Mouse (Mus musculus) fat pad, adult 2 months (tissue): Measurements from ENCODE around the gene Thrb.

ENCODE experiments used
- DNase-seq: peaks from one replicate; pipeline ENCODE4 v3.0.0-alpha.2; 2011; ENCODE audit warnings: low read depth, low spot score; ENCODE audit errors: extremely low read depth

The Thrb gene

GRCm38 (mm10) chr14:17659686-17660328, at the start of gene Thrb:
Gene Thrb, plus strand, starts transcription at chr14:17660261.
- no peak for DNase-seq

GRCm38 (mm10) chr14:17621671-17622070, 38.4 kb upstream of the Thrb start:
- DNase-seq: no peak

- no peak for DNase-seq
Observed at GRCm38 (mm10) chr14:17623936-17624335, 36.1 kb upstream of the Thrb start.

- no peak for DNase-seq
Observed at GRCm38 (mm10) chr14:17629215-17629614, 30.8 kb upstream of the Thrb start.

GRCm38 (mm10) chr14:17632887-17633522, 27.1 kb upstream of the Thrb start:
- no peak for DNase-seq

GRCm38 (mm10) chr14:17636971-17637370, 23.1 kb upstream of the Thrb start:
- DNase-seq: no peak

GRCm38 (mm10) chr14:17641770-17642169, 18.3 kb upstream of the Thrb start:
- DNase-seq: no peak

- DNase-seq: no peak
Observed at GRCm38 (mm10) chr14:17655084-17655483, 5.0 kb upstream of the Thrb start.

- peak; percentile 76 for DNase-seq
Observed at GRCm38 (mm10) chr14:17659031-17659430, 1.0 kb upstream of the Thrb start.

GRCm38 (mm10) chr14:17660329-17661099, 453 bp downstream of the Thrb start:
- no peak for DNase-seq

- DNase-seq: no peak
Observed at GRCm38 (mm10) chr14:17661100-17661521, 1.1 kb downstream of the Thrb start.

GRCm38 (mm10) chr14:17662087-17662486, 2.0 kb downstream of the Thrb start:
- DNase-seq: no peak

- DNase-seq: no peak
Observed at GRCm38 (mm10) chr14:17674335-17674734, 14.3 kb downstream of the Thrb start.

GRCm38 (mm10) chr14:17675214-17675613, 15.2 kb downstream of the Thrb start:
- DNase-seq: no peak

GRCm38 (mm10) chr14:17681479-17681878, 21.4 kb downstream of the Thrb start:
- DNase-seq: no peak

- DNase-seq: no peak
Observed at GRCm38 (mm10) chr14:17684881-17685280, 24.8 kb downstream of the Thrb start.

- DNase-seq: peak; percentile 99
Observed at GRCm38 (mm10) chr14:17685491-17685890, 25.4 kb downstream of the Thrb start.

GRCm38 (mm10) chr14:17686939-17687338, 26.9 kb downstream of the Thrb start:
- DNase-seq: no peak

GRCm38 (mm10) chr14:17691246-17691645, 31.2 kb downstream of the Thrb start:
- DNase-seq: no peak

- no peak for DNase-seq
Observed at GRCm38 (mm10) chr14:17695526-17695925, 35.5 kb downstream of the Thrb start.

GRCm38 (mm10) chr14:17697920-17698632, 38.0 kb downstream of the Thrb start:
- DNase-seq: no peak
